Mouse (Mus musculus) hindbrain, embryonic 15.5 days (tissue): ENCODE results near the gene Qrich2. TPM values are rescaled to one million over a fixed set of nuclear protein-coding genes. Genes with fewer than 3 reads are reported as not detected.

Source experiments
- ATAC-seq: fragments of 200-750 bp; cut with Nextera tagmentation; 2 replicates; pipeline ENCODE4 v1.8.0; 2017; ENCODE audit warnings: low read depth, moderate number of reproducible peaks, moderate TSS enrichment; ENCODE audit not compliant: low FRiP score
- H3K27ac ChIP-seq: fragments of 300-500 bp; sonication (generic); replicated peaks from 2 replicates; pipeline ENCODE4 v1.5.1; 2015; ENCODE audit warnings: mild to moderate bottlenecking, inconsistent platforms
- H3K27me3 ChIP-seq: fragments of 300-500 bp; sonication (generic); 2 replicates; pipeline ENCODE4 v1.6.1; 2015; ENCODE audit warnings: control low read depth, inconsistent platforms
- H3K36me3 ChIP-seq: fragments of 300-500 bp; sonication (generic); 2 replicates; pipeline ENCODE4 v1.6.1; 2015; ENCODE audit warnings: control low read depth, inconsistent platforms
- H3K4me1 ChIP-seq: fragments of 300-500 bp; sonication (generic); replicated peaks from 2 replicates; pipeline ENCODE4 v1.6.1; 2015; ENCODE audit warnings: control low read depth, inconsistent platforms
- H3K4me2 ChIP-seq: fragments of 300-500 bp; sonication (generic); 2 replicates; pipeline ENCODE4 v1.6.1; 2015; ENCODE audit warnings: moderate library complexity, mild to moderate bottlenecking, inconsistent platforms
- H3K4me3 ChIP-seq: fragments of 300-500 bp; sonication (generic); 2 replicates; pipeline ENCODE4 v1.5.1; 2015; ENCODE audit warnings: mild to moderate bottlenecking, inconsistent platforms
- H3K9ac ChIP-seq: fragments of 300-500 bp; sonication (generic); 2 replicates; pipeline ENCODE4 v1.6.1; 2015; ENCODE audit warnings: inconsistent platforms
- H3K9me3 ChIP-seq: fragments of 300-500 bp; sonication (generic); 2 replicates; pipeline ENCODE4 v1.6.1; 2016; ENCODE audit warnings: control low read depth, inconsistent platforms
- WGBS: fragments of 180-500 bp; shearing (Covaris S2); methylation state at CpG from one replicate; pipeline ENCODE4 v1.1.7; 2015; 5-methylcytosine and 5-hydroxymethylcytosine counted together
- polyA plus RNA-seq: library from polyadenylated mRNA; unstranded; fragments of >200 nt; fragmentation: Nextera tagmentation; extraction: Ambion mirVana; gene quantifications from 2 replicates; pipeline ENCODE4 v1.2.1, GENCODE M21; 2015

The Qrich2 gene
- polyA plus RNA-seq, 1 experiment from 2014 or later = 0.47 TPM

- H3K36me3 ChIP-seq = no peaks in the 10 kb centered on the region
- ATAC-seq = peak; percentile 77; the same call in 1 of the 2 replicates
- H3K4me3 ChIP-seq = no peak overlapping the region
- H3K9me3 ChIP-seq = no peaks in the 10 kb centered on the region
- H3K27me3 ChIP-seq = no peaks in the 10 kb centered on the region
- H3K27ac ChIP-seq = no peak overlapping the region
- WGBS = 17% methylated on average over 2 of the region's 2 CpGs
- H3K4me1 ChIP-seq = peaks cover 3% of the 10 kb centered on the region; the same call in 1 of the 2 replicates
- no peak overlapping the region for H3K4me2 ChIP-seq
- H3K9ac ChIP-seq = no peak overlapping the region
These were observed 2.2 kb downstream of the Qrich2 start for GRCm38 (mm10) chr11:116463833-116464232.

GRCm38 (mm10) chr11:116463338-116463737 is 2.7 kb downstream of the Qrich2 start:
- 65% methylated on average over 5 of the region's 5 CpGs for WGBS
- Histone ChIP-seq H3K27me3 (no peaks in the 10 kb centered on the region), H3K4me2 (no peak overlapping the region), H3K27ac (no peak overlapping the region), H3K36me3 (no peaks in the 10 kb centered on the region), H3K4me3 (no peak overlapping the region), H3K9ac (no peak overlapping the region), H3K4me1 (peaks cover 3% of the 10 kb centered on the region; the same call in 1 of the 2 replicates), H3K9me3 (no peaks in the 10 kb centered on the region)
- ATAC-seq = no peak; the same call in 1 of the 2 replicates

GRCm38 (mm10) chr11:116459786-116460185 is 6.3 kb downstream of the Qrich2 start:
- H3K4me1 ChIP-seq = peaks cover 3% of the 10 kb centered on the region; the same call in 1 of the 2 replicates
- ATAC-seq = no peak
- 54% methylated on average over 4 of the region's 4 CpGs for WGBS

GRCm38 (mm10) chr11:116456234-116456633 is 9.8 kb downstream of the Qrich2 start:
- Histone ChIP-seq H3K4me3 (no peak overlapping the region), H3K4me2 (no peak overlapping the region), H3K27ac (no peak overlapping the region), H3K27me3 (no peaks in the 10 kb centered on the region), H3K4me1 (no peaks in the 10 kb centered on the region), H3K9ac (no peak overlapping the region), H3K9me3 (no peaks in the 10 kb centered on the region), H3K36me3 (no peaks in the 10 kb centered on the region)
- 89% methylated on average over 8 of the region's 8 CpGs for WGBS
- no peak for ATAC-seq

More at GRCm38 (mm10) chr11:116459786-116460185, 6.3 kb downstream of the Qrich2 start:
- Histone ChIP-seq H3K9me3 (no peaks in the 10 kb centered on the region), H3K9ac (no peak overlapping the region), H3K4me3 (no peak overlapping the region), H3K27me3 (no peaks in the 10 kb centered on the region), H3K27ac (no peak overlapping the region), H3K36me3 (no peaks in the 10 kb centered on the region), H3K4me2 (no peak overlapping the region)

DNA sequence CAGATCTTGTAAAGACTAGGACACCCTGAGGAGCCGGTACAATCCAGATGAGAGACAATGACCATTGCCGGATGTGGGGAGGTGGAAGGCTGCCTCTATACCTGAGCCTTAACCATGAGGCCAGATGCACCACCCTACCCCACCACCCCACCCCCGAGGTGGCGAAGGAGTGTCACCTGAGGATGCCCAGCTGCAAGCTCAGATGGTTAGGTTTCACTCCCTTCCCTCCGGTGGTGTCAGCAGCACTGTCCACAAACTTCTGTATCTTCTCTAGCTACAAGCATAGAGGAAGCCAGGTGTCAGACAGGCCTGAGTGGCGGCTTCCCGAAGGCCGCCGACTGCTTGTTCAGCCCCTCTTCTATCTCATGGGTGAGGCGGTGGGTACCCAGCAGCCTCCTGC is 12.2 kb downstream of the Qrich2 start:
- H3K27me3 ChIP-seq = no peaks in the 10 kb centered on the region
- H3K36me3 ChIP-seq = no peaks in the 10 kb centered on the region
- no peak overlapping the region for H3K9ac ChIP-seq
- ATAC-seq = no peak
- H3K27ac ChIP-seq = no peak overlapping the region
- H3K4me2 ChIP-seq = no peak overlapping the region
- H3K4me3 ChIP-seq = no peak overlapping the region
- peaks cover 3% of the 10 kb centered on the region; the same call in 1 of the 2 replicates for H3K9me3 ChIP-seq
- H3K4me1 ChIP-seq = no peaks in the 10 kb centered on the region
- WGBS = 91% methylated on average over 10 of the region's 10 CpGs

DNA sequence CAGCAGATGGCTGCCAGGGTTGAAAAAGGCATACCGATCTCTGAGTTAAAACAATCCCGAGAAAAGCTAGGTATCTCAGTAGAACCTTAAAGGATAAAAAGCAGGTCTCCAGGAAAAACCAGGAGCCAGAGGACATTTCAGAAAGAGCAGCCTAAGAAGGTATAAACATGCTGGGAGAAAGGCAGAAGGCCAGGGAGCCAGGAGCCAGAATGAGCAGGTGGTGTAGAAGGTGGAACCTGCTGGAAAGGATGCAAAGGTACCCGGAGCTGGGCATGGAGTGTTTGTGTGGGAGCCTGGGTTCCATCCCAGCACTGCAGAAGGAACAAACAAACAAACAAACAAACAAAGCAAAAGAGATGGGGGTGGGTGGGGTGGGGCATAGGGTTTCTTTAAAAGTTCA is 16.7 kb downstream of the Qrich2 start:
- no peak for ATAC-seq
- Histone ChIP-seq H3K27ac (no peak overlapping the region), H3K9ac (no peak overlapping the region)

GRCm38 (mm10) chr11:116447822-116448221 is 18.2 kb downstream of the Qrich2 start:
- Histone ChIP-seq H3K4me3 (no peak overlapping the region), H3K27ac (no peak overlapping the region), H3K36me3 (no peaks in the 10 kb centered on the region), H3K27me3 (peaks cover 9% of the 10 kb centered on the region), H3K9me3 (peaks cover 3% of the 10 kb centered on the region; the same call in 1 of the 2 replicates), H3K4me1 (peaks cover 7% of the 10 kb centered on the region), H3K9ac (no peak overlapping the region), H3K4me2 (no peak overlapping the region)
- WGBS = 69% methylated on average over 5 of the region's 5 CpGs
- no peak for ATAC-seq

More for the DNA sequence above, 16.7 kb downstream of the Qrich2 start:
- H3K36me3 ChIP-seq = no peaks in the 10 kb centered on the region
- H3K4me3 ChIP-seq = no peak overlapping the region
- 94% methylated on average over 3 of the region's 3 CpGs for WGBS
- H3K4me1 ChIP-seq = peaks cover 7% of the 10 kb centered on the region
- no peak overlapping the region for H3K4me2 ChIP-seq
- H3K27me3 ChIP-seq = peaks cover 9% of the 10 kb centered on the region
- peaks cover 3% of the 10 kb centered on the region; the same call in 1 of the 2 replicates for H3K9me3 ChIP-seq

- ATAC-seq = 0 out of 2 replicates have a peak, but pooled peaks have one; percentile 5
- no peaks in the 10 kb centered on the region for H3K36me3 ChIP-seq
- H3K4me3 ChIP-seq = no peak overlapping the region
- WGBS = 19% methylated on average over 19 of the region's 19 CpGs
- peak overlapping the region; percentile 27 for H3K4me2 ChIP-seq
- H3K27ac ChIP-seq = no peak overlapping the region
- peaks cover 7% of the 10 kb centered on the region for H3K4me1 ChIP-seq
- H3K9ac ChIP-seq = no peak overlapping the region
- peaks cover 9% of the 10 kb centered on the region for H3K27me3 ChIP-seq
- H3K9me3 ChIP-seq = peaks cover 3% of the 10 kb centered on the region; the same call in 1 of the 2 replicates
These were observed 19.6 kb downstream of the Qrich2 start for GRCm38 (mm10) chr11:116446308-116446887.

GRCm38 (mm10) chr11:116445596-116446307 is 20.3 kb downstream of the Qrich2 start:
- Histone ChIP-seq H3K27ac (no peak overlapping the region), H3K9me3 (peaks cover 3% of the 10 kb centered on the region; the same call in 1 of the 2 replicates), H3K4me2 (peak overlapping the region; percentile 27), H3K4me1 (peaks cover 7% of the 10 kb centered on the region), H3K4me3 (no peak overlapping the region), H3K36me3 (no peaks in the 10 kb centered on the region), H3K27me3 (peaks cover 9% of the 10 kb centered on the region), H3K9ac (no peak overlapping the region)
- 34% methylated on average over 15 of the region's 16 CpGs for WGBS
- ATAC-seq = peak; percentile 33

DNA sequence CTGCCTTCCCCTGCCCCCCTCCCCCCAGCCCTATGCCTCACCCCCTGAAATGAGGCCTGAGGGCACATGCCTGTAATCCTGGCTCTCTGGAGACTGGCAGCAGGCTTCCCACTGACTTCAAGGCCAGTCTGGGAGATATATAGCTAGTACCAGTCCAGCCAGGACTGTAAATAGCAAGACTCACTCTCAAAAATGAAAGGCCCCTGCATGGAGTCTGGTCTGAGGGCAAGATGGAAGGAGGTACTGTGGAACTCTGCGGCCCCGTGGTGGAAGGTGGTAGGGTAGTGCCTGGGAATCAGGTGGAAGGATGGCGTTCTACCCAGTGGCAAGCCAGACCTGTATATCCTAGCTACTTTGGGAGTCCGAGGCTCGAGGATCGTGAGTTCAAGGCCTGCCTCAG is 22.1 kb downstream of the Qrich2 start:
- WGBS = 91% methylated on average over 6 of the region's 6 CpGs
- no peaks in the 10 kb centered on the region for H3K9me3 ChIP-seq
- no peaks in the 10 kb centered on the region for H3K36me3 ChIP-seq
- no peak overlapping the region for H3K4me3 ChIP-seq
- no peak overlapping the region for H3K4me2 ChIP-seq
- no peak overlapping the region for H3K9ac ChIP-seq
- no peak overlapping the region for H3K27ac ChIP-seq
- peaks cover 7% of the 10 kb centered on the region for H3K4me1 ChIP-seq
- no peak for ATAC-seq
- H3K27me3 ChIP-seq = peaks cover 9% of the 10 kb centered on the region

- H3K27ac ChIP-seq = no peak overlapping the region
- H3K4me2 ChIP-seq = no peak overlapping the region
- no peak overlapping the region for H3K9ac ChIP-seq
- no peak overlapping the region for H3K4me3 ChIP-seq
- WGBS = 85% methylated on average over 6 of the region's 6 CpGs
- H3K9me3 ChIP-seq = no peaks in the 10 kb centered on the region
- ATAC-seq = no peak
- H3K27me3 ChIP-seq = peaks cover 9% of the 10 kb centered on the region
- no peaks in the 10 kb centered on the region for H3K36me3 ChIP-seq
- H3K4me1 ChIP-seq = peaks cover 7% of the 10 kb centered on the region
These were observed 22.7 kb downstream of the Qrich2 start for GRCm38 (mm10) chr11:116443311-116443710.

GRCm38 (mm10) chr11:116442867-116443177 is 23.2 kb downstream of the Qrich2 start:
- H3K4me1 ChIP-seq = peaks cover 7% of the 10 kb centered on the region
- H3K9ac ChIP-seq = no peak overlapping the region
- H3K27ac ChIP-seq = no peak overlapping the region
- no peaks in the 10 kb centered on the region for H3K36me3 ChIP-seq
- no peak overlapping the region for H3K4me3 ChIP-seq
- H3K9me3 ChIP-seq = no peaks in the 10 kb centered on the region
- no peak for ATAC-seq
- H3K27me3 ChIP-seq = peaks cover 9% of the 10 kb centered on the region
- 80% methylated on average over 6 of the region's 6 CpGs for WGBS
- no peak overlapping the region for H3K4me2 ChIP-seq
